Mouse (Mus musculus): ENCODE measurements around the gene Parva. TPM values are rescaled to one million over a fixed set of nuclear protein-coding genes. Genes with fewer than 3 reads are reported as not detected.

The Parva gene
- total RNA-seq, 4 experiments from 2014 or later, result 42.6 to 46.1 (median 44.5) TPM

- DNase-seq (ENCODE audit: low spot score), result no peak
Measured at GRCm38 (mm10) chr7:112472024-112472707, 44.9 kb downstream of the Parva start.

- DNase-seq (ENCODE audit: low spot score), result no peak
Measured at GRCm38 (mm10) chr7:112472708-112473281, 45.5 kb downstream of the Parva start.

GRCm38 (mm10) chr7:112473649-112474435, 46.5 kb downstream of the Parva start:
- no peak for DNase-seq (ENCODE audit: low spot score)

GRCm38 (mm10) chr7:112479116-112479515, 51.8 kb downstream of the Parva start:
- DNase-seq (ENCODE audit: low spot score), result peak; percentile 67

- no peak for DNase-seq (ENCODE audit: low spot score)
Measured at GRCm38 (mm10) chr7:112481031-112481430, 53.7 kb downstream of the Parva start.

GRCm38 (mm10) chr7:112482572-112482971, 55.3 kb downstream of the Parva start:
- DNase-seq (ENCODE audit: low spot score), result no peak

DNA sequence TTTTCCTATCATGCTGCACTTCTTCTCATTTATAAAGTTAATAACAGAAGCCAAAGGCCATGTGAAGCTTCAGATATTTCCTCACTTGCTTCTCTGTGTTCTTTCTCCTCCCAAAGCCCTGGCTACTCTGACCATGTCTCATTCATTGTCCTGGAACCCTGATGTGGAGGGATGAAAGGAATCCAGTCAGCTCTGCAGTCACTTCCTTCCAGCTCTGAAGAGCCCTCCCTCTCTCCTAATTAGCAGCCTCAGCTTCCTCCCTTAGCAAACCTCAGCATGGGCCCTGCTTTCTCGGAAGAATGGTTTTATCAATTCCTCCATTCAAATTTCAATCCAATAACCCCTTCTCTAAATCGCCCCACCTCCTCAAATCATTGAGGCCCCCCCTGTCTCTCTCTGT, 56.1 kb downstream of the Parva start:
- no peak for DNase-seq (ENCODE audit: low spot score)

DNA sequence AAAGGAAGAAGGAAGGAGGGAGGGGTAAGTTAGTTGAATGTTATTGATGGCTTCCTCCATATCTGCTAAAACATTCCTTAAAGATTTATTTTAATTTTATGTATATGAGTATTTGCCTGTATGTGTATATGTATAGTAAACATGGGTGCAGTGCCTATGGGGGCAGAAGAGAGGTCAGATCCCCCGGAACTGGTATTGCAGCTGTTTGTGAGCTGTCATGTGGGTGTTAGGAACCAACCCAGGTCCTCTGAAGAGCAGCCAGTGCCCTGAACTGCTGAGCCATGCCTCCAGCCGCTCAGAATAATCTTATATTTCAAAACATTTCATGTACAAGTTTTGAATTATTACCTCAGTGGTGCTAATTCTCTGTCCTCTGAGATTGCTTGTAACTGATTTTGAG, 63.5 kb downstream of the Parva start:
- no peak for DNase-seq (ENCODE audit: low spot score)

GRCm38 (mm10) chr7:112491737-112492136, 64.4 kb downstream of the Parva start:
- no peak for DNase-seq (ENCODE audit: low spot score)

DNA sequence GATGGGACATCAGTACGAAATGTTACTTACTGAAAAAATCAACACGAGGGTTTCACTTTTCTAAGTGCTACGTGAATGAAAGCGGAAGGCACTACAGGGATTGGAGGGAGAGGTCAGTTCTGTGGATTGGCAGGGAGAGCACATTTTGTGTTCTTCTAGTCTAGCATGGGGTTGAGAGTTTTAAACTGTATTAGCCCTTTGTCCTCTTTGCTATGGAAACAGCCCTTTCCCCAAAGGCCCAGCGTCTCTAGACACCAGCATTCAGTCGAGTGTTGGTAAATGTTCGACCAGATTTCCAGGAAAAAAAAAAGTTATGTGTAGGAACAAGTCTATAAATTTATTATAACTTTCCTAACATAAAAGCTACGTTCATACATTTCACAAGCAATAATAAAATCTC, 68.6 kb downstream of the Parva start:
- no peak for DNase-seq (ENCODE audit: low spot score)

DNA sequence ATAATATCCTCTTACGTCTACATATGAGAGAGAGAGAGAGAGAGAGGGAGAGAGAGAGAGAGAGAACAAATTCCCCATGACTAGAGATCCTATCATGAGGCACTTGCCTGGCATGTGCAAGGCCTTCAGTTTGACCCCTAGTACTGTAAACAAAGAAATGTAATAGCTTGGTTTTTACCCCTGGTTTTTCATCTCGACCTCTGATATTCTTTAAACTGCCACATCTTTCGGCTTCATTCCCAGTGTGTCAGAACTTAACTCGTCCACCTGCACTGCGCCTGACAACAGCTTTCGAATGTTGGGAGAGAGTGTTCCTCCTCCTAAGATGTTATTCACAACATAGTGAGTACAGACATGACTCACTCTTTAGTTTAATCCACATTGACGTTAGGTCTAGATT, 69.6 kb downstream of the Parva start:
- DNase-seq (ENCODE audit: low spot score), result no peak

DNA sequence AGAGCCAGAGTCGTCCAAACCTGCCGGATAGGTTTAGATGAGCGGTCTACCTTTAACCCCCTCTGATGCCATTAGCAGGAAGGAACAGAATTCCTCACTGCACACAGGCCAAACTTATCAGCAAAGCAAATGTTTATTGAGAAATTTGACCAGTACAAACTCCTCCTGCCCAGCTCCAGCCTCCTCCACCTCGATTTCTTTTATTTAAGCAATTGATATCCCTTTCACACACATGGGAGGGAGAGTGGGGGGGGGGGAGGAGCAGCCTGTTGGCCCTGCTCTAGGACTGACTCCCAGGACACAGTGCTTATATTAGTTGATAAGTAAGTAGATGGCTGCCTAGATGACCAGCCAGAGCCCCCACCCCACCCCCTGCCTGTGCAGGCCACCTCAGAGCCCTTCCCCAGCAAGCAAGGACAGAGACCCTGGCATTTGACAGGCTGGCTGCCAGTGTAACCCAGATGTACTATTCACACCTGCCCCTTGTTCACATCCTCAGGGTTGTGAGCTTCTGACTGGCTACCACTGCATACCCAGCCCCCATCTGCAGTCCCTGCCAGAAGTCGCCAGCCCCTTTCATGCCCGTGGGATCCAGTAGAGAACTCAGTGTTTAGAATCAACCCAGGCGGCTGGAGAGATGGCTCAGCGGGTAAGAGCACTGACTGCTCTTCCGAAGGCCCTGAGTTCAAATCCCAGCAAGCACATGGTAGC, 71.4 kb downstream of the Parva start:
- no peak for DNase-seq (ENCODE audit: low spot score)

GRCm38 (mm10) chr7:112499453-112500133, 72.3 kb downstream of the Parva start:
- DNase-seq (ENCODE audit: low spot score), result peak; percentile 35

DNA sequence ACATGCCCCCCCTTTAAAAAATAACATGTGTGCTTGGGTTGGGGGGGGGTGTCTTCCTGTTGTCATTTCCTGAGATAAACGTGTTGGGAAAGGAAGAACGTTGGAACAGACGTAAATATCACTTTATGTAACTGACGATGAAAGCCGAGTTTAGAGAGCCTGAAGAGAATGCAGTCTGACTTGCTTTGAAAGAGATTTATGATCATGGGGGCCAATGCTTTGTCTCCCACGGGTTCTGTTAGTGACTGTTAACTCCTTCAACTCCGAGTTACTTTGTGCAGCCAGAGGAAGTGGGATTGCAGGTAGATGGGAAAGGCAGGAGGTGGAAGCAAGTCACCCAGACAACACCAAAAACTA, 72.8 kb downstream of the Parva start:
- no peak for DNase-seq (ENCODE audit: low spot score)

- DNase-seq (ENCODE audit: low spot score), result no peak
Measured at GRCm38 (mm10) chr7:112502050-112502809, 74.9 kb downstream of the Parva start.

GRCm38 (mm10) chr7:112502845-112503244, 75.5 kb downstream of the Parva start:
- no peak for DNase-seq (ENCODE audit: low spot score)

GRCm38 (mm10) chr7:112503448-112503847, 76.1 kb downstream of the Parva start:
- DNase-seq (ENCODE audit: low spot score), result no peak

DNA sequence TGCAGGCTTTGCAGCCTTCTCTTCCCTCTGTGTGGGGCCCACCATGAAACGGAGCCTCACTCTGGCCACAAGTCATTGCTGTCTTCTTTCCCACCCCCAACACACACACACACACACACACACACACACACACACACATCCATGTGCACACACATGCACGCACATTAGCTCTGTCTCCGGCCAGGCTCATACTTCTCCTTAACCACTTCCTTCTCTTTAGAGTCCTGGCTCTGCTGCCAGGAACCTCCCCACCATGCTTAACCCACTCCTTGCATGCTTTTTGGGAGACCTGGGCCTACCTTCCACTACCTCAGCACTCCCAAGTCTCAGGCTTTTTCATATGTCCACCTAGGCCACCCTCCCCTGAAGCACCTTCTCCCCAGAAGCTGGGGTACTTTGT, 76.6 kb downstream of the Parva start:
- no peak for DNase-seq (ENCODE audit: low spot score)

DNA sequence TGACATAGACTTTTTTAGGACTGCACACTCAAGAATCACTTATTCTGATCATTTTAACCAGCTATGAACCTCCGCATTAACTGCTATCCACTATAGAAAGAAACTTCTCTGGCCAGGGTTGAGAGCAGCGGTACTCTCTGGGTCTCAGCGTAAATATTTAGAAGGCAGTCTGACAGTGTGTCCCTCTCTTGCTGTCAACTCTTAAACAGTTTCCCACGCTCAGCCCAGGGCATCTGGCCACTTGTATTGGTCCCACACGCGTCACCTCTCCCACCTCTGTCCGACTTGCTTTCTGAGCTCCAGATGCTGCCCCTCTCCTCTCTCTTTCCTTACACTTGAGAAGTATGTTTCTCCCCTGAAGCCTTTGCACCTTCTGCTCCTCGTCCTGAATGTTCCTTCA, 81.8 kb downstream of the Parva start:
- DNase-seq (ENCODE audit: low spot score), result no peak

- no peak for DNase-seq (ENCODE audit: low spot score)
Measured at GRCm38 (mm10) chr7:112510336-112511048, 83.2 kb downstream of the Parva start.
